Mouse (Mus musculus): ENCODE data around the gene Pecam1.

DNA sequence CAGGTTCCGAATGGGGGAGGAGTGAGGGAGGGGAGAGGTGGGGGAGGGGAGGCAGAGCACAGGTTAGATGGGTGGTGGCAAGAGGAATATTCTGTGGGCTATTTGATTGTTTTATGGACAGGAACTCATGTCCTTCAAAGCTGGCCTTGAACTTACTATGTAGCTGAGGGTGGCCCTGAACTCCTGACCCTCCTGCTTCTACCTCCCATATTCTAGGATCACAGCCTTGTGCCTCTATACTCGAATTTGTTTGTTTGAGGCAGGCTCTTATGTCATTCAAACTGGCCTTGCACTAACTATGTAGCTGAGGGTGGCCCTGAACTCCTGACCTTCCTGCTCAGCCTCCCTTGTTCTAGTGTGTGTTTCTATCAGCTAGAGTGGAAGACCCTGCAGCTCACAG lies 114.5 kb downstream of the Pecam1 start:
- no peak for TF ChIP-seq CTCF (IDR thresholded peaks at IDR 0.05; ENCODE audit: insufficient read depth, low read depth, low read length)
- no peak for TF ChIP-seq POLR2A (IDR thresholded peaks at IDR 0.05; ENCODE audit: insufficient read depth, low read depth, low read length)

Measured in olfactory bulb, adult 2 months (tissue).